Mouse (Mus musculus) common myeloid progenitor, adult 5-6 weeks (primary cell): ENCODE results near the gene Cenpo. TPM values are rescaled to one million over a fixed set of nuclear protein-coding genes. Genes with fewer than 3 reads are reported as not detected.
A peak's percentile ranks its signal among the peaks of the same experiment; 100 is the strongest.

Source experiments
- ATAC-seq: replicated peaks from 2 replicates; pipeline ENCODE4 v1.8.0; 2016; ENCODE audit warnings: low read depth, mild to moderate bottlenecking, moderate TSS enrichment, inconsistent platforms; ENCODE audit not compliant: poor library complexity, severe bottlenecking
- total RNA-seq: library from RNA; stranded (forward); fragments of 200-1000, 187-1606 nt; gene quantifications from 2 replicates; pipeline ENCODE4 v1.2.3, GENCODE M21; 2017

Cenpo gene
- total RNA-seq, 1 experiment from 2014 or later, result 37.6 TPM

DNA sequence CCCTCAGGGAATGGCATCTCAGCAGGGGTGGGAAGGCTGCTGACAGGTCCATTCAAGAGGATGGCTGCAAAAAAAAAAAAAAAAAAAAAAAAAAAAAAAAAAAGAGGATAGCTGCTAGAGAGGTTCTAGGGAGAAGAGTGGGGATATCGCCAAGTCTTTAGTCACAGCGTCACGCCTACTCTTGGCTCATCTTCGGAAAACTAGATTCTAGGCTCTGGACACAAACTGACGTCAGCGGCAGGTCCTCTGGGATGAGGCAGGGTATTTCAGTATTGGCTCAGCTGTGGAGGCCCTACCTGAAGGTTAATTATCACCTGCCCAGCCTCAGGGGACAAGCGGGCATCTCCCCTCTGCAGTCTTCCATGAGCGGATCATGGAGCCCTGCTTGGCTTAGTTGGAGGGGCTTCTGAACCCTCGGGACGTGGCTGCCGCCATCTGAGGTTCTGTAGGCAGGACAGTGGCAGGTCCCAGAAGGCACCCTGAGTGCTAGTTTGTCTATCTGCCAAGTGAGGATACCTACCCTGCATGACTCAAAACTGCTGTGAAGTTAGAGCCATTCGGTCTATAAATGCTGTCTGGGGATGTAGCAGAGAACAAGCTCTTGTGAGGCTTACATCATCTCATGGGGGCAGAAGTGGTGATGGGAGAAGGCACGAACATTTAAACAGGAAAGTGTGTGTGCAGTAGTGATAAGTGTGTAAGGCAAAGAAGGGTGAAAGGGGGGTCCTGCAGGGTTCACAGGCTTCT, 32.5 kb downstream of the Cenpo start:
- ATAC-seq, result no peak

DNA sequence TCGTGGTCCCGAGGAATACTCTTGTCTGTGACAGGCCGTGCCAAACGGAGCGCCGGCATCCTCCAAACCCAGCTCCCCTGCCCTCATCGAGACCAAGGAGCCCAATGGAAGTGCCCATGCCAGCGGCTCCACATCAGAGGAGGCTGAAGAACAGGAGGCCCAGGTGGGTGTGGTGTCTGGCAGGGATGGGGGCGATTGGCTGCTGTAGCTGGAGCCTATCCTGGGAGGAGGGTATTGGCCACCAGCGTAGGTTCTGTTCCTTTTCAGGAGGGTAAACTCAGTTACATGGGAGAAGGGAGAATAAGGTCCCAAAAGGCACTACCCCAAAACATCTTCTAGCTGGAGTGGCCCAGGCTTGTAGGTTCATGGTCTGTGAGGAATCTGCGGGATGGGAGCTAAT, 34.8 kb downstream of the Cenpo start:
- ATAC-seq, result no peak

DNA sequence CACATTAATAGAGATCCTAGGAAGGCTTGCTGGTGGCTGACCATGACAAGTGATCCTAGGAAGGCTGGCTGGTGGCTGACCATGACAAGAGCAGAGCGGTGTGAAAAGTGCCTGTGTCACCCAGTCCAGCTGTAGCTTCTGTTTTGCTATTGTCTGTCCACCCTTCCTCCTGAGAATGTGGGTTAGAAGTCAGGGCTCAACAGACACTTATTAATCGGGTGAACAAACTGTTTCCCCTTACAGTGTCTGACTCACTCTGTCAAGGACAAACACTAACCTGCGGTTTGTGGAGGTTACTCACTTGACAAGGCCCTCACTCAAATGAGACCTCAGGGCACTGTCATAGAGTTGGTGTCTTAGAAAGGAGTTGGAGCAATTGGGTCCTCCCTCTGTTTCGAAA, 35.4 kb downstream of the Cenpo start:
- no peak for ATAC-seq

DNA sequence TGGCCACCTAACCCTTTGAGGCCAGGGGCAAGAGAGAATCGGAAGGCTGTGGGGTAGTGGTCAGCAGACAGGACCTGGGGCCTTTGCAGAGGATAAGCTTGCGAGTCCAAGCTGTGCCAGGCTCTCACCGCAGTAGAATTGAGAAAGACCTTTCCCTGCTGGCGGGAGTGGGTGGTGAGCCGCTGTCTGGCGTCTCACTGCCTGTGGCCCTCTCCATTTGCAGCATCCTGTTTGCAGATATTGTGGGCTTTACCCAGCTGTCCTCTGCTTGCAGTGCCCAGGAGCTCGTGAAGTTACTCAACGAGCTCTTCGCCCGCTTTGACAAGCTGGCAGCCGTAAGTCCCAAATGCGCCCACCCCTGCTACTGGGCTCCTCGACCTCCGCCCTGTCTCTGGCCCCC, 39.5 kb downstream of the Cenpo start:
- peak; percentile 62 for ATAC-seq

DNA sequence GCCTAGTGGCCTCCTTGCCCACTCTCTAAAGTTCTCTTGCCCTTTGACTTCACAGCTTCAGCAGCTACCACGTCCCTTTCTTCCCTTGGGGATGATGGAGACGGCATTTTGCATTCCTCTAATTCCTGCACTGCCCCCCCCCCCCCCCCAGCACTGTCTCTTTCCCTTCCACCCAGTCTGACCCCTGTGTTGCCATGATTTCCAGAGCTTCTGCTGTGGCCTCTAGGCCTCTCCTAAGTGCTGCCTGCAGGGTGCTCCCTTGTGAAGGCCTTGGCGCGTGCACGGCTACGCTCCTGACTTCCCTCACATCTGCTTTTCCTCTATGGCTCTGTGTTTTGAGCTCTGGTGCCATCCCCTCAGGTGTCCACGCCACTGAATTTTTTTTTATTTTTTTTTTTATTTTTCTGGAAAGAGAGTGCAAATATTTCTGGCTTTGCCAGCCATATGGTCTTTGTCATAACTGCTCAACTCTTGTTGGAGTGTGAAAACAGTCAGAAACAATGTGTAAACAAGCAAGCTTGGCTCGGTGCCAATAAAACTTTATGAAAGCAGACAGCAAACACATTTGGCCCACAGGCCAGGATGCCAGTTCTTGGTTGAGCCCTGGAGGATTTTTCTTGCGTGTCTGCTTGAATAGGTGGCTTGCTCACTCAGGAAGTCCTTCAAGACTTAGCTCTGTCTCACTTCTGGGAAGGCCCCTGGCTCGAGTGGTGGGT, 40.9 kb downstream of the Cenpo start:
- ATAC-seq, result no peak

DNA sequence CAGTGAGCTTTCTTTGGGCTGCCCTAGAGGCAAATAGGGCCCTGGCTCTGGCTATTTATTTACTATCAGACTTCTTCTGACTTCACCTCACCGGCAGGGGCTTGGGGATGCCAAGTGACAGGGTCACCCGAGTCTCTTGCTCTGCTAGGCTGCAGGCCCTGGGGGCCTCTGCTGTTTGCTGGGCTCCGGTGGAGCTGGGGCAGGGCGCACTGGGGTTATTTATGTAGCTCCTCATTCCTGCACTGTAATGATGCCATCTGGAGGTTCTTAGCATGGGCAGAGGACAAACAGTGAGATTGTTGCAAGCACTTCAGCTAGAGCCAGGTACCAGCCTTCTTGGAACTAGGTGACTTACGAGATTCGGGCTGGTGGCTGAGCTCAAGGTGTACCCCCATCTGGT, 41.6 kb downstream of the Cenpo start:
- ATAC-seq, result no peak

DNA sequence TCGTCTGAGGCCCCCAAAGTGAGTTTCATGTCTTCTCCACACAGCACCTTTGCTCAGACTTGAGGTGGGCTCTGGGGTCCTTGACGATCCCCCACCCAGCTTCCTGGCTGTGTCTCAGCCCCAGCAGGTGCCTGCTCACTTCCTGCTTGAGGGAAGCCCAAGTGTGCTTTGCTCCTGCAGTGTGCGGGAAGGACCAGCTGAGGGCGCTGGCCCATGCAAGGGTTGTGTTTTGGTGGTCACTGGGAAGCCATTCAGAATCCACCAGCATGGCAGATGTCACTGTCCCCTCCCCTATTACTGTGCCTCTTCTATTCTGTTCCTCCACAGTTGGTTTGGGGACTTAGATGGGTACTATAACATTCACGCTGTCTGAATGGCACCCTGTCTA, 45.0 kb downstream of the Cenpo start:
- ATAC-seq, result peak; percentile 77

DNA sequence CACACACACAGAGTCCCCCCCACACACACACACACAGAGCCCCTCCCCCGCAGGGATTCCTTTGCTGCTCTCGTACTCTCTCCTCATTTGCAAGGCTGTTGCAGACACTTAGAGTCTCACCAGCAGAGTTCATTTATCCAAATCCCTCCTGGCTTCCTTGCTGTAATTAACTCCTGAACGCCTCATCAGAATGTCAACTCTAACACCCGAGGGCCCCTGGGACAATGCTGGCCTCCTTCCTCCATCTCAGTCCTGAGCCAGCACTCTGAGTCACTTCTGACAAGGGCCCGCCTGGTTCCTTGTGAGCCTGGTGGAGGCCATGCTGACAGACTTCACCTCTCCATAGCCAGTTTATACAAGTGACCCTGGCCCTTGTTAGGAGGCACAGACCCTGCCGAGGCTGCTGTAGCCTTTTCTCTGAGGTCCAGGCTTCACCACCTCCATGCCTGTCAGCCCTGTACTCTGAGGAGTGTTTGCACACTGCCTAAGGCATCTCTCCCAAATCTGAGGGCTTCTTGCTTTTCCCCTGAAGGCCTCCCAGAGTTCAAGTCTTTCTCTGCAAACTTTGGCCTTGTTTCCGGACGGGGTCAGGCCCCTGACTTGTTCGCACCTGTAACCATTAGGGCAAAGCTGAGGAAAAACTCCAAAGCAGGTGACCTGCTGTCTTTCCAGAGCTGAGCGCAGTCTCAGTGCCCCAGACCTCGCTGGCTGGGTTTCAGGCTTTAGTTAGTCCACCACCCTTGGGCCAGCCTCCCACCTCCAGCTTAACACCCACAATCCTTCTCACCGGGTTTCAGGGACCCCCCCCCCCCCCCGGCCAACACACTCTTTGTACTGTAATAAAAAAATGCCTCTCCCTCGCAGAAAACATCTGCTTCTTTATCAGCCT, 45.7 kb downstream of the Cenpo start:
- ATAC-seq, result peak; percentile 60

DNA sequence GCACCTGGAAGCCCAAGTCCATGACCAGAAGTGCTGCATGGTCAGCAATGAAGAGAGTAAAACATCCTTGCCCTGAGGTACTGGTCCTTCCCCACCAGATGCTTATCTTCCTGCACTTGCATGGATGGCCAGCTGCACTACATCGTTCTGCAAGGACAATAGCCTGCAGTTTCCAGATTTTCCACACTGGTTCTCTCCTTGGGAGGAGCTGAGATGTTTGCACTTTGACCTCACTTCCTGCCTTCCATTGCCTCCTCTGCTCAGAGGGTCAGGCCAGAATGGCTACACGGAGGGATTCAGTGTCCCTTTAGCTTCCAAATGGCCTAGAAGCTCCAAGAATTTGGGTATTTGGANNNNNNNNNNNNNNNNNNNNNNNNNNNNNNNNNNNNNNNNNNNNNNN, 49.4 kb downstream of the Cenpo start:
- no peak for ATAC-seq

DNA sequence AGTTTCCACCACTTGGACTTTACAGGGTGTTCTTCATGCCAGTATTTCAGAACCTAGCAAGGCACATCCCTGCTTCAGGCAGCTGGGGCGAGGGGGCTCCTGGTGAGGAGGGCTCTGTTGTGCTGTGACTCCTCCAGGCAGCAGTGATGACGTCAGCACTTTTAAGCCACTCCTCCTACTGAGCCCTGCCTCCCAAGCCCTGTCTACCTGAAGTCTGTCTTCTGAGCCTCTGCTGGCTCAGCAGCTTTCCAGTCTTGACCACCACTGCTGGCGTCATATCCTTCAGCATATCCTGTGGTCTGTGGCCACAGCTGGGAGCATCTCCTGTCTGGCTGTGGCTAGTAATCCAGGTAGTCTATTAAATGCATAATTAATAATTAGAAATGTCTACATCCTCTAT, 53.6 kb downstream of the Cenpo start:
- ATAC-seq, result peak; percentile 73

DNA sequence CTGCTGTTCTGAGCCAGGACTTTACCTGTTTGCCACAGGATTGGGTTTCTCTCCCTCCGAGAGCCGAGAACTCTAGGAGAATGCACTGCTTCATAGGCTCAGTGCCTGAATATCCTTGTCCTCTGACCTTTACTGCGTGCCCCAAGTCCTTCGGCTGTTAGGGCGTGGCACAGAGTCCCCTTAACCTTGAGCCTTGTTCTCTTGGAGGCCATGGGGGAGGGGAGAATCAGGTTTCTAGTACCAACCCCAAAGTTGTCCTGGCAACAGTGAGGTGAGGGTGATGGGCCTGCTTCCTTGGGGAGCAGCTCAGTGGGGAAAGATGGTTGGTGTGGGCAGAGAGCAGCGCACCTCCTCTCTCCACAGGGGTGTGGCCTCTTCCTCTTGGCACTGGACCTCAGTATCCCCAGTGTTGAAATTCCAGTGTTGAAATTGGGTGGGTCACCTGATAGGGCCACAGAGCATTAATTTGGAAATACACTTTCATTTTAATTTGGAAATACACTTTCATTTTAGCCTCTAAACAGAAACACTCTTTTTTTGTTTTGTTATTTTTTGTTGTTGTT, 54.3 kb downstream of the Cenpo start:
- ATAC-seq, result no peak

DNA sequence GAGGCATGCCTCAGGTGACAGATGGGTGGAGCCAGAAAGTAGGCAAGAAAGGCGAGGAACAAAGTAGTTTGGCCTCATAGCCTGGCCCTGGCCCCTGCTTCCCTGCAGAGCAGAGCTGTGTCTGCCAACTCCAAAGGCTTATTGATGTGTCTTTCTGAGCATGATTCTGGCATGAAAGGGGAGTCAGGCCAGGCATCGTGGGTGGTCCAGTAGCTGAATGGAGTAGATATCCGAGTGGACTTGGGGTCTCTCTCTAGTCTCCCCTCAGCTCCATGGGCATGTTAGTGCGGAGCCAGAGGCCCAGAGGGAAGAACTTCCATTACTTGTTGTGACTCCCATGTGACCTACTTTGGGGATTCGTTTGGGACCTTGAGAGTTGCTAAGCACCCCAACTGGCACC, 55.3 kb downstream of the Cenpo start:
- no peak for ATAC-seq

DNA sequence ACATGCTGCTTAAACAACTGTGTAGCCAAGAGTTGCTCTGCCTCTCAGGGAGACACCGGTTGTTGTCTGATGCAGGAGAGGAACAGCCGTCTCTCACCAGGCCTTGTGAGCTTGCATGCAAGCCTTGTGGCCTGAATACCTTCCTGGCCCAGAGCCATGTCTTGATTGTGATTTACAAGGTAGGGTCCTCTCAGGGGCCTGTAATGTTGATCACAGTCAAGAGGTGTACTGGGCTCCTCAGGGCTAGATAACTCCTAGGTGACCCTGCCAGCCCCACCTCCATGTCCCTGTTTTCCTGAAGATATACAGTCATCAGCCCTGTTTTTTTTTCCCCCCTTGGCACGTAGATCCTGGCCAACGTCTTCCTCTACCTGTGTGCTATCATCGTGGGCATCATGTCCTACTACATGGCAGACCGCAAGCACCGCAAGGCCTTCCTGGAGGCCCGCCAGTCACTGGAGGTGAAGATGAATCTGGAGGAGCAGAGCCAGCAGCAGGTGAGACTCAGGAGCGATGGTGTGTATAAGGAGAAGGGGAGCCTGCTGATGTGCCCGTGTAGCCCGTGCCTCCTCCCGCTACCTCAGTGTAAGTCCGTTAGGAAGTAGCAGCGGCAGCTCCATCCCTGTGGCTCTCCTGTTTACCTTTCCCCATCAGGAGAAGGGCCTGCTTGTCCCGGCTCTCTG, 60.8 kb downstream of the Cenpo start:
- ATAC-seq, result no peak

DNA sequence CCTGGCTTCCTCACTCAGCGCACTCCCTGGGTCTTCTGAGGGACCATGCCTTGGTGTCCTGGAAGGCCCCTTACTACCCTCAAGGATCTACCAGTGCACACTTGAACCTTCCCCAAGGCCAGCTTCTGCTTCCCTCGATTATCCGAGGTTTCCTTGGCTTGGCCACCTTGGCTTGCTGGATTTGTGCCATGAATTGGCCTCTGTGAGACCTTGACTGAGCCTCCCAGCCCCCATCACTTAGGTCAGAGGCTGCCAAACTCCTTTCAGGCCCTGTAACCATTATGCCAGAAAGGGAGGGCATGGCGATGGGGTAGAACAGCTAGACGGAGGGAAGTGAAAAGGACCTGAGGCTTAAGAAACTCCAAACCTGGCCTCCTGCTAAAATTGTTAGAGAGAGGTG, 64.5 kb downstream of the Cenpo start:
- no peak for ATAC-seq

DNA sequence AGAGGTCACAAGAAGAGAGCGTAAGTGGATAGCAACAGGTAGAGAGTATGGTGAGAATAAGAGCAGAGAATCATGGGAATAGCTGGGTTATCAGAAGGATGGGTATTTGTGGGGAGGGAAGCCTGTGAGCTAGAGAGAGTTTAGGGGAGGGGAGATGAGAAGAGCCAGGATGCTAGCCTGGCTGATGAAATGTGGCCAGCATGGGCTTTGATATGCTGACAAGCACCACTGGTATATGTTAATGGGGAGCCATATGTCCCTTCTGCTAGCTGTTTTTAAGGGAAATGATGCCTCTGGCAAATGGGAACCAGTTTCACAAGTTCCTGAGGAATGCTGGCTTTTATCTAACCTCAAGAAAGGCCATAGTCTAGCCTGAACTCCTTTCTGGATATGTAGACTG, 65.0 kb downstream of the Cenpo start:
- ATAC-seq, result no peak

DNA sequence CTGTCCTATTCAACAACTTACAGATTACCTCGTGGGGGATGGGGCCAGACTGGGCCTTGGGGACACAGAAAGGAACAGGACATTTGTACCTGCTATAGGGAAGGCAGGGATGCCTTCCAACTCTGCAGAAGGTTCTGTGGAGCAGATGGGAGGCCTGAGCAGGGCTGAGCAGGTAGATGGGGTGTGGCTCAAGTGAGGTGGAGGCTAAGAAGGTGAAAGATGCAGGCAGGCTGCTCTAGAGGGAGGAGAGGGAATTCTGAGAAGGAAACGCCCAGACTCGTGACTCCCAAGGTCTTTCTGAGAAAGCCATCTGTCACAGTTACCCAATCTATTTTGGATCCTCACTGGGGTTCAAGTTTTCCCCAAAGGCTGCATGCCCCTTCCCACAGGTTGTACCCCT, 67.1 kb downstream of the Cenpo start:
- no peak for ATAC-seq

DNA sequence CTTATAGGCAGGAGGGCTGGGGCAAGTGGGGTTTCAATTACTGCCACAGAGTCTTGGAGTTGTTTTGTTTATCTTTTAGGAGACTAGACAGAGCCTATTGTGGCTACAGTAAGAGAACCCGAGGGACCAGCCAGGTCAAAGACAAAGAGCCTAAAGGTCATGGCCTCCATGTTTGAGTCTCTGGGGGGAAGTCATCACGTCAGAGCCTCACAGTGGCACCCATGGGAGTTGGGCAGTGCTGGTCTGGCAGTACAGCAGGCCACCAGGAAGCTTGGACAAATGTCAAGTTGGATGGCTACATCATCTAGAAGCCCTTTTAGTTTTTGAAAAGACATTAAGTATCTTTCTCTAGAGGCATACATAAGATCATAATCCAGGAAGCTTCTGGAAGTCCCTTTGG, 71.2 kb downstream of the Cenpo start:
- ATAC-seq, result no peak

DNA sequence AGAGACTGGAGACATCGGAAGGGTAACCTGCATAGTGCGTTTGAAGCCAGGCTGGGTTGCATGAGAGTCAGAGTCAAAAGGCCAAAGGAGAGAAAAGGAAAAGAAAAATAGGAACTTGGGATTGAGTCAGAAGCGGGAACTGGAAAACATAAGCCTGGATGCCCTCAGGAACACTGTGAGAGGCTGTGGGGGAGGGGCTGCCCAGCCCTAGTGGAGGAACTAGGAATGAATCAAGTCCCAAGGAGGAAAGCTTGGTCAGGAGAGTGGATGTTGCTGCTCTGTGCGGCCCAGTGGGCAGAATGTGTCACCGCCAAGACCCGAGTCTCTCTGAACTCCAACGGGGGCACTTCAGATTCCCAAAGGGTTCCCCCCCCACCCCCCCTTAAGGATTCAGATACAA, 73.8 kb downstream of the Cenpo start:
- ATAC-seq, result no peak

DNA sequence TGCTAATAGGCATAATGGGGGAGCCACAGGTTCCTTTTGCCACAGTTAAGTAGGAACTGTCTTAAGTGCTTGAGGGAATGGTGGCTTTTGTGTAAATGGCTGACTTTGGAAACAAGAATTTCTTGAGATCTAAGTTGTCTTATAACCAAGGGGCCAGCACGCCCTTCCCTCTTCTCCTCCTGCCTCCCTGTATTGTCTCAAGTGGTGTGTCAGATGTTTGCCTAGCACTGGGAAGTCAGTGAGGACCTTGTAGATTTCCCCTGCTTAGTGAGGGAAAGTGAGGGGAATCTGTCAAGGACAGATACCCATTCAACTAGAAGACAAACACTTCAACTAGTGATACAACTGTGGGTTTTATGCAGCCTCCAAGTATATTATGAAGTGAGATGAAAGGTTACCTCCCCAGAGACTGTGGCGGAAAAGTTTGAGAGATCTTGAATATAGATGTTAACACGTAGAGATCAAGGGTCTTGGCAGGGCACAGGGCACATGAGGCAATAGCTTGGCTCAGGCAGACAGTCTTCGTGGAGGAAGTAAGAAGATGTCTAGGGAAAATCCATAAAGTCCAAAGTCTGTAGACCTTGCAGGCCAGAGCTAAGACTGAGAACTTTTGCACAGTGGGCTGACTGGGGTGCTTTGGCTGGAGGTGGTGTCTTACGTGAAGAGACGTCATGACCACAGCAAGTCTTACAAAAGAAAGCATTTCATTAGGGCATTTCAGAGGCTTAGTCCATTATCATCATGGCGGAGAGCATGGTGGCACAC, 75.0 kb downstream of the Cenpo start:
- ATAC-seq, result no peak
